24 mouse cellular contexts compared by ENCODE assay signal in genomic region chr7:34672916-34673315, GRCm38 (mm10).
"Had no signal": no experiment of that assay in that cellular context is flagged by ENCODE, and none has a peak within 500 bp of the region (broad histone marks: within the 10 kb centered on the region; RNA-seq: fewer than 3 reads in every experiment).

No protein-coding gene starts in this region.

- H3K9ac ChIP-seq: heart, embryonic 13.5 days; heart, embryonic 15.5 days; hindbrain, embryonic 13.5 days; hindbrain, embryonic 15.5 days; kidney, embryonic 15.5 days; limb, embryonic 13.5 days; limb, embryonic 15.5 days; liver, embryonic 12.5 days had no signal

- H3K9me3 ChIP-seq: heart, embryonic 13.5 days; heart, embryonic 15.5 days; hindbrain, embryonic 13.5 days; hindbrain, embryonic 15.5 days; kidney, embryonic 15.5 days; limb, embryonic 13.5 days; limb, embryonic 15.5 days; liver, embryonic 12.5 days had no signal

- ATAC-seq: liver, embryonic 12.5 days had no signal

- H3K4me3 ChIP-seq: heart, adult 2 months; heart, embryonic 13.5 days; heart, embryonic 15.5 days; hindbrain, embryonic 13.5 days; hindbrain, embryonic 15.5 days; kidney, embryonic 15.5 days; limb, embryonic 13.5 days; limb, embryonic 15.5 days; liver, embryonic 12.5 days had no signal

- H3K27ac ChIP-seq: heart, adult 2 months; heart, embryonic 13.5 days; heart, embryonic 15.5 days; hindbrain, embryonic 13.5 days; hindbrain, embryonic 15.5 days; hindbrain, postnatal 0 days; kidney, embryonic 15.5 days; kidney, postnatal 0 days; limb, embryonic 13.5 days; limb, embryonic 15.5 days; liver, embryonic 12.5 days had no signal

- H3K36me3 ChIP-seq: heart, embryonic 13.5 days; heart, embryonic 15.5 days; hindbrain, embryonic 13.5 days; hindbrain, embryonic 15.5 days; kidney, embryonic 15.5 days; limb, embryonic 13.5 days; limb, embryonic 15.5 days; liver, embryonic 12.5 days had no signal

- H3K4me2 ChIP-seq: heart, embryonic 11.5 days; heart, embryonic 13.5 days; heart, embryonic 15.5 days; hindbrain, embryonic 13.5 days; hindbrain, embryonic 15.5 days; kidney, embryonic 15.5 days; limb, embryonic 13.5 days; limb, embryonic 15.5 days; liver, embryonic 12.5 days had no signal

- H3K4me1 ChIP-seq: liver, embryonic 12.5 days had no signal

- DNase-seq: gastrocnemius, postnatal 14 days; gastrocnemius, postnatal 36 days; heart, adult 11 months; heart, adult 2 months; heart, postnatal 14 days; heart, postnatal 36 days; kidney, adult 11 months; kidney, adult 2 months; kidney, adult 9 months; kidney, postnatal 14 days; kidney, postnatal 36 days; layer of hippocampus, adult 9-11 months; layer of hippocampus, postnatal 36 days had no signal
